Mouse (Mus musculus) lung, embryonic 16.5 days (tissue): ENCODE data around the gene Olfr995. TPM values are rescaled to one million over a fixed set of nuclear protein-coding genes. Genes with fewer than 3 reads are reported as not detected.

Experiments used
- polyA plus RNA-seq: library from polyadenylated mRNA; unstranded; fragments of >200 nt; fragmentation: Nextera tagmentation; extraction: Ambion mirVana; gene quantifications from 2 replicates; pipeline ENCODE4 v1.2.1, GENCODE M21; 2015

Gene Olfr995
- polyA plus RNA-seq, 1 experiment from 2014 or later = not detected

Other genes starting within 250 kb of the Olfr995 start
- gene Lrrc55, start 246.4 kb downstream of the Olfr995 start, polyA plus RNA-seq = 0.20 and 0.29 TPM in 2 replicates
- not detected in 2 replicates for gene Olfr987, start 104.3 kb downstream of the Olfr995 start, polyA plus RNA-seq
- not detected in 2 replicates for gene Olfr988, start 80.4 kb downstream of the Olfr995 start, polyA plus RNA-seq
- gene Olfr992, start 34.2 kb downstream of the Olfr995 start, polyA plus RNA-seq = not detected in 2 replicates
- not detected in 2 replicates for gene Olfr993, start 28.8 kb downstream of the Olfr995 start, polyA plus RNA-seq
- not detected in 2 replicates for gene Olfr994, start 7.2 kb downstream of the Olfr995 start, polyA plus RNA-seq
- gene 4833423E24Rik, start 75.4 kb upstream of the Olfr995 start, polyA plus RNA-seq = 0.41 and 0.50 TPM in 2 replicates
- gene Olfr996, start 135.6 kb upstream of the Olfr995 start, polyA plus RNA-seq = not detected in 2 replicates
- gene Olfr998, start 145.3 kb upstream of the Olfr995 start, polyA plus RNA-seq = not detected in 2 replicates
- gene Olfr1000, start 168.3 kb upstream of the Olfr995 start, polyA plus RNA-seq = not detected in 2 replicates
- not detected in 2 replicates for gene Olfr1002, start 207.1 kb upstream of the Olfr995 start, polyA plus RNA-seq
- not detected in 2 replicates for gene Olfr154, start 220.8 kb upstream of the Olfr995 start, polyA plus RNA-seq
- not detected in 2 replicates for gene Olfr1006, start 235.1 kb upstream of the Olfr995 start, polyA plus RNA-seq
- not detected in 2 replicates for gene Olfr1008, start 245.8 kb upstream of the Olfr995 start, polyA plus RNA-seq